Mouse (Mus musculus) telencephalon, adult 2 months (tissue): ENCODE measurements around the gene H2-Q7.
A peak's percentile ranks its signal among the peaks of the same experiment; 100 is the strongest.
"Not testable (repeated sequence)": the region's sequence is repeated elsewhere in the genome, so short reads cannot be mapped to it uniquely, and the experiment has no call there.

Experiments used
- DNase-seq: peaks from one replicate; pipeline ENCODE4 v3.0.0-alpha.2; 2011; ENCODE audit warnings: low read depth, low spot score

The H2-Q7 gene

DNA sequence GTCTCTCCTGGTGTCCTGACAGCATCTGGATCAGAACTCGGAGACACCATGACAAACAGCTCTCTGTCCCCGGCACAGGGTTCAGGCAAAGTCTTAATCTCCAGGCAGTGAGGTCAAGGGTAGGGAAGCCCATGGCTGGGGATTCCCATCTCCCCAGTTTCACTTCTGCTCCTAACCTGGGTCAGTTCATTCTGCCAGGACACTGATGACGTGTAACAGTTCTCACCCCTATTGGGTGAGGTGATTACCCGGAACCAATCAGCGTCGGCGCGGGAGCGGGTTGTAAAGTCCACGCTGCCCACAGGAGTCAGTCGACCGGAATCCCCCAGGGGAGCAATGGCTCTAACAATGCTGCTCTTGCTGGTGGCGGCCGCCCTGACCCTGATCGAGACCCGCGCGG, at the start of gene H2-Q7:
TSS of gene H2-Q7 (plus strand) at position 271 of the 400 bp plus-strand sequence.
- peak; percentile 12 for DNase-seq

DNA sequence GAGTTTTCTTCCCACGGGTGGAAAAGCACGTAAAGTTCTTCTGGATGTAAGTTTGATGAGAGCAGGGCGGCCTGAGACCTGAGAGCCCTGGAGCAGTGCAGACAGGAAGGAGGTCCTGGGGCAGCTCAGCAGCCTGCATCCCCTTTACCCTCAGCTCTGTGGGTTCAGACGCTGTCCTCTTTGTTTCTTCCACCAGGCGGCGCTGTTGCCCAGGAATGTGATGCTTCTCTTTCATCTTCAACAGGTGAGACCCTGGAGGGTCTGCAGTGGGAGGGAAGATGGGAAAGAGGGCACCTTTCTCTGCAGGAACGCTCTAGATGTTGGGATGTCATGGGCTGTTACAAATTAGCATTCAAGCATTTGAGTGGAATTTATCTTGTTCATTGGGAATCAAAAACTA, 49.2 kb upstream of the H2-Q7 start:
- not testable (repeated sequence) for DNase-seq

DNA sequence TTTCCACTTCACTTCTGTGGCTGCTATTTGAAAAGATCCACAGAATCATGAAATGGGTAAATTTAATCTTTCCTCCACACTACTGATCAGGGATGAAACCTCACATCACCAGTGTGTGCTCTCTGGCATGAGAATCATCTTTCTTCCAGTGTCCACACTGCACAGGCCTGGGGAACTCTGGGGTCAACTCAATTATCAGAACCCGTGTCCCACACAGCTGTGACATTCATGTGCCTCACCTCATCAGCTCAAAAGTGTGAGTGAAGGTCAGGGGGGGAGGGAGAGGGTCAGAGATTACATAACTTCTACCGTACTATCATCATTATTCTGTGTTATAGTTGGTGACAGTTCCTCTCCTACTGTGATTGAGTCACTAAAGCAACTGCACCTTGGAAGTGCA, 46.3 kb upstream of the H2-Q7 start:
- not testable (repeated sequence) for DNase-seq

DNA sequence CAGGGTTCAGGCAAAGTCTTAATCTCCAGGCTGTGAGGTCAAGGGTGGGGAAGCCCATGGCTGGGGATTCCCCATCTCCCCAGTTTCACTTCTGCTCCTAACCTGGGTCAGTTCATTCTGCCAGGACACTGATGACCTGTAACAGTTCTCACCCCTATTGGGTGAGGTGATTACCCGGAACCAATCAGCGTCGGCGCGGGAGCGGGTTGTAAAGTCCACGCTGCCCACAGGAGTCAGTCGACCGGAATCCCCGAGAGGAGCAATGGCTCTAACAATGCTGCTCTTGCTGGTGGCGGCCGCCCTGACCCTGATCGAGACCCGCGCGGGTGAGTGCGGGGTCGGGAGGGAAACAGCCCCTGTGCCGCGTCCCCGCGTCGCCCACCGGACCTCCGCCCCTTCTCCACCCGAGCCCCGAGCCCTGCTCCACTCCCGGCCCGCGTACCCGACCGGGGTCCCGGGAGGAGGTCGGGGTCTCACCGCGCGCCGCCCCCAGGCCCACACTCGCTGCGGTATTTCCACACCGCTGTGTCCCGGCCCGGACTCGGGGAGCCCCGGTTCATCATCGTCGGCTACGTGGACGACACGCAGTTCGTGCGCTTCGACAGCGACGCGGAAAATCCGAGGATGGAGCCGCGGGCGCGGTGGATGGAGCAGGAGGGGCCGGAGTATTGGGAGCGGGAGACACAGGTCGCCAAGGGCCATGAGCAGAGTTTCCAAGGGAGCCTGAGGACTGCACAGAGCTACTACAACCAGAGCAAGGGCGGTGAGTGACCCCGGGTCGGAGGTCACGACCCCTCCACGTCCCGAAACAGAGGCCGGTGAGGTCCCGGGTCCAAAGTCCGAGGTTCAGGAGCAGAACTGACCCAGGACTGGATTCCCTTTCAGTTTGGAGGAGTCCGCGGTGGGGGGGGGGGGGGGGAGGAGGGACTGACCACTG, 44.8 kb upstream of the H2-Q7 start:
- not testable (repeated sequence) for DNase-seq

DNA sequence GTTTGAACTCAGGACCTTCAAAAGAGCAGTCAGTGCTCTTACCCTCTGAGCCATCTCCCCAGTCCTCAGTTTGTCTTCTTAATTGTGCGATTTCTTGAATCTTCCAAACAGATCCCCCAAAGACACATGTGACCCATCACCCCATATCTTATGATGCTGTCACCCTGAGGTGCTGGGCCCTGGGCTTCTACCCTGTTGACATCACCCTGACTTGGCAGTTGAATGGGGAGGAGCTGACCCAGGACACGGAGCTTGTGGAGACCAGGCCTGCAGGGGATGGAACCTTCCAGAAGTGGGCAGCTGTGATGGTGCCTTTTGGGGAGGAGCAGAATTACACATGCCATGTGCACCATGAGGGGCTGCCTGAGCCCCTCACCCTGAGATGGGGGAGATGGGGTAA, 42.0 kb upstream of the H2-Q7 start:
- not testable (repeated sequence) for DNase-seq

DNA sequence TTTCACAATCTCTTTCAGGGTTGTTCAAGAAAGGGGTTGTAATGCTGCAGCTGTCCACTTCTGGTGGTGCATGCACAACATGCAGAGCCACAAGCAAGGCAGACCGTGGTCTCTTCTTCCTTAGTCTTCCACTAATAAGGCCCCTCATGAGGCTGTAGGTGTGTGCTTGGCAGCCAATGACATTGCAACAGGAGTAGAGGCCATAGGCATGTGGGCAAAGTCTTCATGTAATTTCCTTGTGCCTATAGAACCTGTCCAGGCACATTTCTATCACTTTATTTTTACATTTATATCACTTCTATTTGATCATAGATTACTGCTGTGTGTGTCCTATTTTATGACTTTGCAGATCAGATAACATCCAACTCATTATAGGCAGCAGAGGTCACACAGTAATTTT, 25.9 kb upstream of the H2-Q7 start:
- DNase-seq, result not testable (repeated sequence)

DNA sequence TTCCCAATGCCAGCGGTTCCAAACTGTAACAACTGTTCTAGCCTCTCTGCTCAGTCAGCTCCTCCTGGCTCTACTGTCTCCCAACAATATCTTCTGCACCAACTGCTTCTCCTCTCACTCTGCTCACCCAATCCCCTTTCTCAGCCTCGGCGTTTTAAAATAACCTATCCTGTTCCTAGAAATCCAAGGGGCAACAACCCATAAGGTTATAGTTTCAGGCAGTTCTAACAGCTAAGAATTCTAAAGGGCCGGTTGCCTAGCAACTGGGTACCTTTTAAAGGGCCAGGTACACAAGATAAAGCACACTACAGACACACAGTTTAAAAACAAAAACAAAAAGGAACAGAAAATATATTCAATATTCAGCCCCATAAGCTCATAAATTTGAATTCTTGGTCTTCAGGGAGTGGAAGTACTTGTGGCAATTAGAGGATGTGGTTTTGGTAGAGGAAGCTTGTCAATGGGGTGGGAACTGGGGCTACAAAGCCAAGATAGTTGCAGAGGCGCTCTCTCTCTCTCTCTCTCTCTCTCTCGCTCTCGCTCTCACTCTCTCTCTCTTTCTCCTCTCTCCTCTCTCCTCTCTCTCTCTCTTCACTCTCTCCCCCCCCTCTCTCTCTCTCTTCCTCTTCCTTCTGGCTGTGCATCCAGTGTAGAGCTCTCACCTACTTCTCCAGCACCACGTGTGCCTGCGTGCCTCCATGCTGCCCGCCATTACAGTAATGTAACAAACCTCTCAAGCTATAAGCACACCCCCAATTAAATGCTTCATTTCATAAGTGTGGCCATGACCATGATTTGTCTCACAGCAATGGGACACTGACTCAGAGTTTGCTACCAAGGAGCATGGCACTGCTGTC, 23.5 kb upstream of the H2-Q7 start:
- DNase-seq, result not testable (repeated sequence)

DNA sequence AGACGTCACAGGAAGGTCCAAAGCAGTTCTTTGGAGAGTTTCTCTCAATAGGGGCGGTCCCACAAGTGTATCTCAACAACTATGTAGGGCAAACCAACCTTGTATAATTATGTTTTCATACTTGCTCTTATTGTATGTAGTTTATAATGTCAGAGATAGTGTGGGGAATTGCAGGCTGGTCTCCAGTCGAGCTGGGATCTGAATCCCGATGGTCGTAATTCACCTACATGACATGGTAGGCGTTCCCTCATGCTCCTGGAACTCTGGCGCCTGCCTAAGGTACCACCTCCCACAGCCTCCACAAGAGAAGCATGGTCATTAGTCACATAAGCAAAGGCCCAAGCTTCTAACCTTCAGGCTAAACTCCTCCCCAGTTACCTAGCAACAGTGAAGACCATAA, 20.2 kb upstream of the H2-Q7 start:
- no peak for DNase-seq

DNA sequence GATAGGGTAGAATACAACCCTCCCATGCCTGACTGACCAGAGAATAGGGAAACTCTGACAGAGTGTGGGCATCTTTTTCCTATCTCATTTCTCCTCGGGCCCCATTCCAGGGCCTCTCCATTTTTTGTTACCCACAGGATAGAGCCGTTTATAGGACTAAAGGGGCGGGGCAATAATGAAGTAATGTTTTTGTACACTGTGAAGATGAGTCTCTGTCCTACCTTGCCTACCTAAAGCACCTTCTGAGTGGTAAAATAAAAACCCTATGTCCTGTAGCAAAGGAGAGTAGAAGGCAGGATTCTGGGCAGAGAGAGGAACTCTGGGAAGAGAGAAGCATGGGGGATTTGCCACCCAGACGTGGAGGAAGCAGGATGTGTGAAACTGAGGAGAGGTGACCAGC, 19.4 kb upstream of the H2-Q7 start:
- not testable (repeated sequence) for DNase-seq

DNA sequence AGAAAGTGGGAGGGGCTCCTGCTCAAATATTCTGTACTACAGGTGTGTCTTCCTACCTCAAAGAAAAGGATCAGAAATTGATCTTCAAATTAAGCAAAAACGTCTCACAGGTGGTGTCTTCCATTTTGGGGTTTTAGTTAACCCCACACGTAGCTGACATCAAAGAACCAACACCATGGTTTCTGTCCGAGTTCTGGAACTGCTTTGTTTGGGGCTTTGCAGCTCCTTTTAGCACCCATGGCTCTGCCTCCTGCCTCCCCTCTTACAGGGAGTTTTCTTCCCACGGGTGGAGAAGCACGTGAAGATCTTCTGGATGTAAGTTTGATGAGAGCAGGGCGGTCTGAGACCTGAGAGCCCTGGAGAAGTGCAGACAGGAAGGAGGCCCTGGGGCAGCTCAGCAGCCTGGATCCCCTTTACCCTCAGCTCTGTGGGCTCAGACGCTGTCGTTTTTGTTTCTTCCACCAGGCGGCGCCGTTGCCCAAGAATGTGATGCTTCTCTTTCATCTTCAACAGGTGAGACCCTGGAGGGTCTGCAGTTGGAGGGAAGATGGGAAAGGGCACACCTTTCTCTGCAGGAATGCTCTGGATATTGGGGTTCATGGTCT, 18.6 kb upstream of the H2-Q7 start:
- not testable (repeated sequence) for DNase-seq

DNA sequence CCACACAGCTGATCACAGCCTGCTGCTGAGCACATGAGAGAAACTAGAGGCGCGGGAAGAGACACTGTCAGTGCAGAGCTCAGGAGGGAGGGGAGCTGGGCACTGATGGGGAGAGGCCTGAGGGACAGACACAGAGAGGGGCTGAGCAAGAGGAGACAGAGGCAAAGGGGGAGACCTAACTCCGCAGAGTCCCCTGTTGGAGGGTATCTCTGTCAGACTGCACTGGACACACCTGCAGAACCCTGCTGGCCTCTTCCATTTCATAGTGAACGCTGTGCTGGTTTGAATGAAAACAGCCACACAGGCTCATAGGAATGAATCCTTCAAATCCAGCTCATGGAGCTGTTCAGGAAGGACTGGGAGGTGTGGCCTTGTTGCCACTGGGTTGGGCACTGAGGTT, 17.6 kb upstream of the H2-Q7 start:
- DNase-seq, result not testable (repeated sequence)

DNA sequence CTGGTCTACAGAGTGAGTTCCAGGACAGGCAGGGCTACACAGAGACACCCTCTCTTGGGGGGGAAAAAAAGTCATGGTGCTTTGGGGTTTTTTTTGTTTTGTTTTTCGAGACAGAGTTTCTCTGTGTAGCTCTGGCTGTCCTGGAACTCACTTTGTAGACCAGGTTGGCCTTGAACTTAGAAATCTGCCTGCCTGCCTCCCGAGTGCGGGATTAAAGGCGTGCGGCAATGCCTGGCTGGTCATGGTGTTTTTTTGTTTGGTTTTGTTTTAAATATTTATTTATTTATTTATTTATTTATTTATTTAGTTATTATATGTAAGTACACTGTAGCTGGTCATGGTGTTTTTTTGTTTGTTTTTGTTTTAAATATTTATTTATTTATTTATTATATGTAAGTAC, 16.6 kb upstream of the H2-Q7 start:
- DNase-seq, result not testable (repeated sequence)

DNA sequence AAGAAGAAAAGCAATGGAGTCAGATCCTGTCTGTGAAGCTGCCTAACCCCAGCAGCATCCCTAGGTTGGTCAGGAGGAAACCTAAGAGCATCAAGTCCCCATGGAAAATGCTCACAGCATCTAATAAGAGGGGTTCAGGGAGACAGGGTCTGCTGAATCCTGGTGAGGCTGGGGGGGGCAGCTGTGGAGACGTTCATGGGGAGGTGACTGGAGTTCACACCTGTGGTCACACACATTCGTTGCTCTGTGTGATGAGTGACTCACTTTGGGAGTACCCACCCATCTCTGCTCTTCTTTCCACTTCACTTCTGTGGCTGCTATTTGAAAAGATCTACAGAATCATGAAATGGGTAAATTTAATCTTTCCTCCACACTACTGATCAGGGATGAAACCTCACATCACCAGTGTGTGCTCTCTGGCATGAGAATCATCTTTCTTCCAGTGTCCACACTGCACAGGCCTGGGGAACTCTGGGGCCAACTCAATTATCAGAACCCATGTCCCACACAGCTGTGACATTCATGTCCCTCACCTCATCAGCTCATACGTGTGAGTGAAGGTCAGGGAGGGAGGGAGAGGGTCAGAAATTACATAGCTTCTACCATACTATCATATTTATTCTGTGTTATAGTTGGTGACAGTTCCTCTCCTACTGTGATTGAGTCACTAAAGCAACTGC, 15.7 kb upstream of the H2-Q7 start:
- not testable (repeated sequence) for DNase-seq

DNA sequence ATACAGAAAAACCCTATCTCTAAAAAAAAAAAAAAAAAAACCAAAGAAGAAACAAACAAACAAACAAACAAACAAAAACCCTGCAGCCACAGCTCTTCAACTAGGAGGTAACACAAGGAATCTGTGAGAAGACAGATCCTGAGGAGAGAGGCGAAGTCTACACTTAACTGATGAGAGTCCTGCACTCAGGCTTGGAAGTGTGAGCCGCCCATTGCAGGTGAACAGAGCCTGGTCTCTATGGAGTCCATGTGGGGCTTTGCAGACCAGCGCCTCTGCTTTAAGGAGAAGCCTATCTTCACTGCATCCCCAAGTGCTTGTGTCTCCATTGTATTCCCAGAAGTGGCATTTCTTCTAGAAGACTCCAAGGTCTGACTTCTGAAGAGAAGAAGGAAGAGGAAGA, 14.8 kb upstream of the H2-Q7 start:
- not testable (repeated sequence) for DNase-seq

DNA sequence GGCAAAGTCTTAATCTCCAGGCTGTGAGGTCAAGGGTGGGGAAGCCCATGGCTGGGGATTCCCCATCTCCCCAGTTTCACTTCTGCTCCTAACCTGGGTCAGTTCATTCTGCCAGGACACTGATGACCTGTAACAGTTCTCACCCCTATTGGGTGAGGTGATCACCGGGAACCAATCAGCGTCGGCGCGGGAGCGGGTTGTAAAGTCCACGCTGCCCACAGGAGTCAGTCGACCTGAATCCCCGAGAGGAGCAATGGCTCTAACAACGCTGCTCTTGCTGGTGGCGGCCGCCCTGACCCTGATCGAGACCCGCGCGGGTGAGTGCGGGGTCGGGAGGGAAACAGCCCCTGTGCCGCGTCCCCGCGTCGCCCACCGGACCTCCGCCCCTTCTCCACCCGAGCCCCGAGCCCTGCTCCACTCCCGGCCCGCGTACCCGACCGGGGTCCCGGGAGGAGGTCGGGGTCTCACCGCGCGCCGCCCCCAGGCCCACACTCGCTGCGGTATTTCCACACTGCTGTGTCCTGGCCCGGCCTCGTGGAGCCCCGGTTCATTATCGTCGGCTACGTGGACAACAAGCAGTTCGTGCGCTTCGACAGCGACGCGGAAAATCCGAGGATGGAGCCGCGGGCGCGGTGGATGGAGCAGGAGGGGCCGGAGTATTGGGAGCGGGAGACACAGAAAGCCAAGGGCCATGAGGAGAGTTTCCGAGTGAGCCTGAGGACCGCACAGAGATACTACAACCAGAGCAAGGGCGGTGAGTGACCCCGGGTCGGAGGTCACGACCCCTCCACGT, 14.1 kb upstream of the H2-Q7 start, which contains the start of gene H2-Q6:
TSS of gene H2-Q6 (plus strand) at position 227 of the 793 bp plus-strand sequence.
- DNase-seq, result not testable (repeated sequence)

DNA sequence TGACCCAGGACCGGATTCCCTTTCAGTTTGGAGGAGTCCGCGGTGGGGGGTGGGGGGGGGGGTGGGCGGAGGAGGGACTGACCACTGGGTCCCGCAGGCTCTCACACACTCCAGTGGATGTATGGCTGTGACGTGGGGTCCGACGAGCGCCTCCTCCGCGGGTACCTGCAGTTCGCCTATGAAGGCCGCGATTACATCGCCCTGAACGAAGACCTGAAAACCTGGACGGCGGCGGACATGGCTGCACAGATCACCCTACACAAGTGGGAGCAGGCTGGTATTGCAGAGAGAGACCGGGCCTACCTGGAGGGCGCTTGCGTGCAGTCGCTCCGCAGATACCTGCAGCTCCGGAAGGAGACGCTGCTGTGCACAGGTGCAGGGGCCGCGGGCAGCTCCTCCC, 13.5 kb upstream of the H2-Q7 start:
- DNase-seq, result not testable (repeated sequence)

DNA sequence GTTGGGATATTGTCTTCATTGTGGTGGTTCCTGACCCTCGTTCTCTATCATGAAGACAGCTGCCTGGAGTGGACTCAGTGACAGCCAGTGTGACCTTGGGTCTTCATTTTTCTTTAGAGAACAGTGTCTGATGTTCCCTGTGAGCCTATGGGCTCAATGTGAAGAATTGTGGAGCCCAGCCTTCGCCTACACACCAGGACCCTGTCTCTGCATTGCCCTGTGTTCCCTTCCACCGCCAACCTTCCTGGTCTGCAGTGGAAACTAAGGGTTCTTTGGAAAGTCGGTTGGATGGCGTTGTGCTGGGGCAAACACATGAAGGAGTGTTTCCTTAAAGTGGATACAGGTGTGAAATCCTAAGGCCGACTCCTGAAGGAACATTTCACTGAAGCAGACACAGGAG, 10.1 kb upstream of the H2-Q7 start:
- not testable (repeated sequence) for DNase-seq

DNA sequence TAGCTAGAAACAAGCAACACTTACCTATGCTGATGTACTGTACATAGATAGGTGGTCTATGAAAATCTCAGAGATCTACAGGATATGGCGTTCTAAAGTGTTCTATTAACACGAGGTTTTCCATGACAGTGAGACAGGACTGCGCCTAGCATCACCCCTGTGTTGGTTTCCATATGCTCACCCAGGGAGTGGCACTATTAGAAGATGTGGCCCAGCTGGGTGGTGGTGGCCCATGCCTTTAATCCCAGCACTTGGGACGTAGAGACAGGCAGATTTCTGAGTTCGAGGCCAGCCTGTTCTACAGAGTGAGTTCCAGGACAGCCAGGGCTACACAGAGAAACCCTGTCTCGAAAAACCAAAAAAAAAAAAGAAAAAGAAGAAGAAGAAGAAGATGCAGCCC, 8.3 kb upstream of the H2-Q7 start:
- not testable (repeated sequence) for DNase-seq

DNA sequence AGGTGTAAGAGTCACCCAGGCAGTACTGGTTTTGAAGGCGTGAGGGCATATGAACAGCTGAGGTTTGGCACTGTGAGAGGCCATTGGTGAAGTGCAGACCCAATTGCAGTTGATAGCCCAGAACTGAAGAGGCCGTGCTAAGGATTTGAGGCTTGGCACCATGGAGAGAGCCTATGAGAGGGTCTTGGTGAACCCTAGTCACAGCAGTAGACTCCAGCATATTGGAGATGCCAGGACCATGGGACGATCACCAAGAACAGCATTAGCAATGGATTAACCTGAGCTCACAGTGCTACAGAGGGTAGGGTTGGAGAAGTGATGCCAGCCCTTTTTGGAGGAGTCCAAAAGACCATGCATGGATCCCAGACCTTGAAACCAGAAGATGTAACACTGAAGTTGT, 6.8 kb upstream of the H2-Q7 start:
- not testable (repeated sequence) for DNase-seq

DNA sequence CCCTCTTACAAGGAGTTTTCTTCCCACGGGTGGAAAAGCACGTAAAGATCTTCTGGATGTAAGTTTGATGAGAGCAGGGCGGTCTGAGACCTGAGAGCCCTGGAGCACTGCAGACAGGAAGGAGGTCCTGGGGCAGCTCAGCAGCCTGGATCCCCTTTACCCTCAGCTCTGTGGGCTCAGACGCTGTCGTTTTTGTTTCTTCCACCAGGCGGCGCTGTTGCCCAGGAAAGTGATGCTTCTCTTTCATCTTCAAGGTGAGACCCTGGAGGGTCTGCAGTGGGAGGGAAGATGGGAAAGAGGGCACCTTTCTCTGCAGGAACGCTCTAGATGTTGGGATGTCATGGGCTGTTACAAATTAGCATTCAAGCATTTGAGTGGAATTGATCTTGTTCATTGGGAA, 4.1 kb upstream of the H2-Q7 start:
- DNase-seq, result not testable (repeated sequence)
